8 mouse cellular contexts compared by ENCODE assay signal in genomic region chr6:88518404-88519263, GRCm38 (mm10). TPM values are rescaled to one million over a fixed set of nuclear protein-coding genes. Genes with fewer than 3 reads are reported as not detected.
DNase-seq lines count a peak whose midpoint lies in the region; ATAC-seq lines count a peak whose summit lies in the region.

TSS of gene Sec61a1 (minus strand) at chr6:88518905.

- under 1% methylated on average over 80 of the region's 80 CpGs for WGBS in heart, embryonic 10.5 days
- WGBS in kidney, embryonic 15.5 days, result under 1% methylated on average over 80 of the region's 80 CpGs

- H3K4me1 ChIP-seq in heart, embryonic 10.5 days, result peaks cover 44% of the 10 kb centered on the region
- peaks cover 24% of the 10 kb centered on the region for H3K4me1 ChIP-seq in kidney, embryonic 15.5 days

- H3K9ac ChIP-seq in kidney, embryonic 15.5 days, result peak within 1 kb of the TSS; percentile 99

- peak; percentile 94 to 95 for DNase-seq in B cell, adult 2 months
- DNase-seq in brain, adult 2 months (ENCODE audit: low read depth, low spot score), result peak; percentile 99
- DNase-seq in heart, embryonic 10.5 days (ENCODE audit: low spot score), result peak; percentile 99
- peak; percentile 97 for DNase-seq in liver
- DNase-seq in spleen, postnatal 4 days (ENCODE audit: low spot score in 2 of 2), result peak; percentile 93 to 97

- no peaks in the 10 kb centered on the region for H3K9me3 ChIP-seq in heart, embryonic 10.5 days
- H3K9me3 ChIP-seq in kidney, embryonic 15.5 days (replicated peaks), result no peaks in the 10 kb centered on the region

- H3K4me3 ChIP-seq in heart, embryonic 10.5 days, result peak within 1 kb of the TSS; percentile 92
- H3K4me3 ChIP-seq in kidney, embryonic 15.5 days (replicated peaks), result peak within 1 kb of the TSS; percentile 99

- ATAC-seq in erythroblast, adult 5-6 weeks (replicated peaks; ENCODE audit: low FRiP score, poor library complexity, severe bottlenecking), result peak; percentile 95
- peak; percentile 98 for ATAC-seq in kidney, embryonic 15.5 days (replicated peaks; ENCODE audit: low FRiP score)
- ATAC-seq in monocyte, adult 5-6 weeks (replicated peaks; ENCODE audit: insufficient number of reproducible peaks, low FRiP score, low TSS enrichment, poor library complexity, severe bottlenecking), result peak; percentile 95

- H3K27ac ChIP-seq in heart, embryonic 10.5 days, result peak within 1 kb of the TSS; percentile 96
- H3K27ac ChIP-seq in kidney, embryonic 15.5 days, result peak within 1 kb of the TSS; percentile 94

- no peaks in the 10 kb centered on the region for H3K27me3 ChIP-seq in heart, embryonic 10.5 days (ENCODE audit: insufficient read depth, poor library complexity, severe bottlenecking)
- no peaks in the 10 kb centered on the region for H3K27me3 ChIP-seq in kidney, embryonic 15.5 days

- peak within 1 kb of the TSS; percentile 72 for H3K4me2 ChIP-seq in kidney, embryonic 15.5 days

- peaks cover 26% of the 10 kb centered on the region for H3K36me3 ChIP-seq in heart, embryonic 10.5 days
- peaks cover 31% of the 10 kb centered on the region for H3K36me3 ChIP-seq in kidney, embryonic 15.5 days

RNA-seq across cellular contexts. Expression of gene Sec61a1, which starts in this region (rescaled TPM):
- total RNA-seq in erythroblast, adult 5-6 weeks (2015; ENCODE audit: low replicate concordance), result 26.1 and 35.1 TPM in 2 replicates
- 33.3 and 37.7 TPM in 2 replicates for total RNA-seq in erythroblast, adult 5-6 weeks (2017; ENCODE audit: low replicate concordance)
- polyA plus RNA-seq in heart, embryonic 10.5 days (2016; fragmentation: Nextera tagmentation; extraction: Ambion mirVana), result 234 and 235 TPM in 2 replicates
- 239 and 245 TPM in 2 replicates for polyA plus RNA-seq in kidney, embryonic 15.5 days (2015; fragmentation: Nextera tagmentation; extraction: Ambion mirVana)
- 110 to 141 TPM (median 110 TPM) in 3 replicates for total RNA-seq in monocyte, adult 5-6 weeks (2017)

Comparison
In these comparisons a context has a peak if more than half of its experiments do, and no peak if none do; other contexts are left out.
1. Peak in every context shown above with its lines: DNase-seq, ATAC-seq, H3K4me3 ChIP-seq and H3K27ac ChIP-seq.